Mouse (Mus musculus) liver, embryonic 16.5 days (tissue): ENCODE data around the gene Dvl2. TPM values are rescaled to one million over a fixed set of nuclear protein-coding genes. Genes with fewer than 3 reads are reported as not detected.
A peak's percentile ranks its signal among the peaks of the same experiment; 100 is the strongest.

Experiments used
- ATAC-seq: fragments of 200-750 bp; cut with Nextera tagmentation; 2 replicates; pipeline ENCODE4 v1.8.0; 2017; ENCODE audit warnings: low read depth, mild to moderate bottlenecking, moderate number of reproducible peaks, moderate library complexity
- H3K27ac ChIP-seq: fragments of 300-500 bp; sonication (generic); 2 replicates; pipeline ENCODE4 v1.5.1; 2014; ENCODE audit warnings: mild to moderate bottlenecking, low read length
- H3K27me3 ChIP-seq: fragments of 300-500 bp; sonication (generic); 2 replicates; pipeline ENCODE4 v1.6.1; 2014; ENCODE audit warnings: low read depth, low read length, mixed read lengths; ENCODE audit not compliant: control insufficient read depth, insufficient read depth
- H3K36me3 ChIP-seq: fragments of 300-500 bp; sonication (generic); 2 replicates; pipeline ENCODE4 v1.6.1; 2014; ENCODE audit warnings: mild to moderate bottlenecking; ENCODE audit not compliant: control insufficient read depth, insufficient read depth
- H3K4me1 ChIP-seq: fragments of 300-500 bp; sonication (generic); 2 replicates; pipeline ENCODE4 v1.6.1; 2014; ENCODE audit warnings: low read depth, low read length, mixed read lengths; ENCODE audit not compliant: control insufficient read depth
- H3K4me2 ChIP-seq: fragments of 300-500 bp; sonication (generic); 2 replicates; pipeline ENCODE4 v1.6.1; 2014; ENCODE audit warnings: low read depth, low read length, mixed read lengths
- H3K4me3 ChIP-seq: fragments of 300-500 bp; sonication (generic); 2 replicates; pipeline ENCODE4 v1.5.1; 2014; ENCODE audit warnings: low read depth, mild to moderate bottlenecking, low read length
- H3K9ac ChIP-seq: fragments of 300-500 bp; sonication (generic); 2 replicates; pipeline ENCODE4 v1.6.1; 2014; ENCODE audit warnings: low read depth, low read length
- H3K9me3 ChIP-seq: fragments of 300-500 bp; sonication (generic); replicated peaks from 2 replicates; pipeline ENCODE4 v1.6.1; 2016; ENCODE audit warnings: low read length; ENCODE audit not compliant: control insufficient read depth
- WGBS: fragments of 180-500 bp; shearing (Covaris S2); extraction: QIAGEN DNeasy Blood & Tissue Kit; methylation state at CpG from one replicate; pipeline ENCODE4 v1.1.7; 2014; ENCODE audit not compliant: insufficient replicate concordance; 5-methylcytosine and 5-hydroxymethylcytosine counted together
- microRNA counts: library from miRNA; unstranded; fragments of <30 nt; microRNA quantifications from one replicate; lab custom pipeline; 2016
- microRNA-seq: library from miRNA; unstranded; fragments of <30 nt; microRNA quantifications from one replicate; pipeline ENCODE4, GENCODE M21; 2016
- polyA plus RNA-seq: library from polyadenylated mRNA; unstranded; fragments of >200 nt; fragmentation: Nextera tagmentation; extraction: Ambion mirVana; gene quantifications from 2 replicates; pipeline ENCODE4 v1.2.1, GENCODE M21; 2015

The Dvl2 gene
- polyA plus RNA-seq, 1 experiment from 2014 or later, result 5.1 TPM

DNA sequence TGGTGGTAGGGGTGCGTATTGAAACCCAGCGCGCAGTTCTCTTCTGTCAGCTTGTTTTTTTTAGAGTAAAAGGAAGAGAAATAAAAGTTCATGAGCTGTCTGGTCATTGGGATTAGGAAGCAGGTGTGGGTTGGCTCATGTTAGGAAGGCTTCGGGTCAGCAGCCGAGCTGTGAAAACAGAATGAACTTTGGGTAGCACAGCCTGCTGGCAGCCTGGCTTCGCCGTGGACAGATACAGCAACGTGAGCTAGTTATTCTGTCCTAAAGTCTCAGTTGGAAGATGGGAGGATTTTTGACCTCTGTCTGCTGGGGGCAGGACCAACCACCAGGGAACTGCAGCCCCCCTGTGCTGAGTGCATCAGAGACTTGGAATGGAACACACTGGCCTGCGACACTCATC, 57.4 kb downstream of the Dvl2 start:
- Histone ChIP-seq H3K4me3 (no peak overlapping the region), H3K36me3 (no peaks in the 10 kb centered on the region), H3K9ac (no peak overlapping the region), H3K27ac (no peak overlapping the region), H3K27me3 (no peaks in the 10 kb centered on the region), H3K4me1 (no peaks in the 10 kb centered on the region; the same call in 1 of the 2 replicates), H3K9me3 (no peaks in the 10 kb centered on the region), H3K4me2 (no peak overlapping the region)
- ATAC-seq, result no peak
- 80% methylated on average over 9 of the region's 9 CpGs for WGBS

DNA sequence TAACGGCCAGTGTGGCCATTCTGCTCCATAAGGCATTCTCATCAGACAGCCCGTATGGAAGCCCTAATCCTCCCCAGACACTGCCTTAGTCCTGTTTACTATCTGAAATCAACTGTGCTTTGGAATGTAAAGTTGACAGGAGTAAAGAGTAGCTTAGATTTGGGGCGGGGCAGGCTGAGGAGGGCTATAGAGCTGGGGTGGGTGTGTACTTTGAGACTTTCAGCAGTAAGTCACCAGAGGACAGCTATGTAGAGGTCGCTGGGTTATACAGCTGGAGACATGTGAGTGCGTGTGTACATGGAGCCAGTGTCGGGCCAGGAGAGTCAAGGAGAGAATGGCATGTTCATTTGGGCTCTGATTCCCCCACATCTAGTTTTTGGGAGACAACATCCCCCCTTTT, 59.5 kb downstream of the Dvl2 start:
- Histone ChIP-seq H3K9me3 (no peaks in the 10 kb centered on the region), H3K4me3 (no peak overlapping the region), H3K27ac (no peak overlapping the region), H3K36me3 (no peaks in the 10 kb centered on the region), H3K4me1 (no peaks in the 10 kb centered on the region; the same call in 1 of the 2 replicates), H3K27me3 (no peaks in the 10 kb centered on the region), H3K4me2 (no peak overlapping the region), H3K9ac (no peak overlapping the region)
- WGBS, result 45% methylated on average over 6 of the region's 6 CpGs
- no peak for ATAC-seq

MicroRNAs within 50 kb of the gene (microRNA counts, 519-probe panel; counts per million panel counts)
- microRNA mmu-miR-324-3p (lab: Ali Mortazavi, UCI) (60.7 counts per million), microRNA mmu-miR-324-5p (lab: Ali Mortazavi, UCI) (2,146 counts per million, percentile 33 among the panel's probes with 10 or more counts)

Small RNA genes lying within 50 kb of the gene (microRNA-seq; reads per million reads assigned to microRNA genes)
- gene Gm44349 (not detected), gene Mir324 (1,897 reads per million, percentile 81 among the genes with 10 or more reads in this experiment)

Other genes starting within 250 kb of the Dvl2 start
- 11.1 and 11.9 TPM in 2 replicates for gene Polr2a, start 242.0 kb upstream of the Dvl2 start, polyA plus RNA-seq
- gene Slc35g3, start 238.6 kb upstream of the Dvl2 start, polyA plus RNA-seq, result 0.07 TPM in 1 of 2 replicates, not detected in the other
- 0.61 and 0.81 TPM in 2 replicates for gene Zbtb4, start 234.7 kb upstream of the Dvl2 start, polyA plus RNA-seq
- 0.61 and 0.96 TPM in 2 replicates for gene Chrnb1, start 204.7 kb upstream of the Dvl2 start, polyA plus RNA-seq
- gene Fgf11, start 198.7 kb upstream of the Dvl2 start, polyA plus RNA-seq, result 0.19 and 0.21 TPM in 2 replicates
- gene Tmem102, start 195.0 kb upstream of the Dvl2 start, polyA plus RNA-seq, result 0.62 and 1.0 TPM in 2 replicates
- gene Gm39566, start 185.3 kb upstream of the Dvl2 start, polyA plus RNA-seq, result not detected in 2 replicates
- not detected in 2 replicates for gene Spem2, start 182.1 kb upstream of the Dvl2 start, polyA plus RNA-seq
- gene Spem1, start 178.4 kb upstream of the Dvl2 start, polyA plus RNA-seq, result not detected in 2 replicates
- gene Nlgn2, start 162.8 kb upstream of the Dvl2 start, polyA plus RNA-seq, result 0.66 and 0.83 TPM in 2 replicates
- gene Tmem256, start 162.1 kb upstream of the Dvl2 start, polyA plus RNA-seq, result 404 and 413 TPM in 2 replicates
- 22.0 and 27.8 TPM in 2 replicates for gene Plscr3, start 154.2 kb upstream of the Dvl2 start, polyA plus RNA-seq
- 0.74 and 0.96 TPM in 2 replicates for gene Tnk1, start 141.9 kb upstream of the Dvl2 start, polyA plus RNA-seq
- gene Tmem95, start 122.6 kb upstream of the Dvl2 start, polyA plus RNA-seq, result not detected in 2 replicates
- gene Kctd11, start 119.2 kb upstream of the Dvl2 start, polyA plus RNA-seq, result 1.3 and 1.4 TPM in 2 replicates
- gene Acap1, start 105.1 kb upstream of the Dvl2 start, polyA plus RNA-seq, result 6.5 and 6.8 TPM in 2 replicates
- gene 2810408A11Rik, start 99.6 kb upstream of the Dvl2 start, polyA plus RNA-seq, result 0.46 and 0.76 TPM in 2 replicates
- gene Neurl4, start 99.5 kb upstream of the Dvl2 start, polyA plus RNA-seq, result 2.2 and 2.6 TPM in 2 replicates
- gene Gps2, start 86.7 kb upstream of the Dvl2 start, polyA plus RNA-seq, result 81.1 and 83.1 TPM in 2 replicates
- gene Eif5a, start 78.6 kb upstream of the Dvl2 start, polyA plus RNA-seq, result 1,065 and 1,134 TPM in 2 replicates
- 0.18 TPM in 1 of 2 replicates, not detected in the other for gene Ybx2, start 64.8 kb upstream of the Dvl2 start, polyA plus RNA-seq
- 18.4 and 22.6 TPM in 2 replicates for gene Slc2a4, start 52.4 kb upstream of the Dvl2 start, polyA plus RNA-seq
- 5.4 and 11.7 TPM in 2 replicates for gene Cldn7, start 35.8 kb upstream of the Dvl2 start, polyA plus RNA-seq
- 7.1 and 7.3 TPM in 2 replicates for gene Ctdnep1, start 19.4 kb upstream of the Dvl2 start, polyA plus RNA-seq
- 55.1 and 57.2 TPM in 2 replicates for gene Elp5, start 18.1 kb upstream of the Dvl2 start, polyA plus RNA-seq
- 255 and 280 TPM in 2 replicates for gene Gabarap, start 9.5 kb upstream of the Dvl2 start, polyA plus RNA-seq
- gene Phf23, start 4.8 kb upstream of the Dvl2 start, polyA plus RNA-seq, result 17.5 and 18.2 TPM in 2 replicates
- gene Acadvl, start 14.8 kb downstream of the Dvl2 start, polyA plus RNA-seq, result 127 and 138 TPM in 2 replicates
- 0.40 and 0.53 TPM in 2 replicates for gene Dlg4, start 16.3 kb downstream of the Dvl2 start, polyA plus RNA-seq
- gene Asgr1, start 53.5 kb downstream of the Dvl2 start, polyA plus RNA-seq, result 5.0 and 6.0 TPM in 2 replicates
- 12.9 and 13.1 TPM in 2 replicates for gene Asgr2, start 92.0 kb downstream of the Dvl2 start, polyA plus RNA-seq
- gene Mgl2, start 129.7 kb downstream of the Dvl2 start, polyA plus RNA-seq, result 2.5 and 3.0 TPM in 2 replicates
- 0.63 and 0.64 TPM in 2 replicates for gene Clec10a, start 155.6 kb downstream of the Dvl2 start, polyA plus RNA-seq
- 1.1 and 1.3 TPM in 2 replicates for gene Slc16a11, start 212.2 kb downstream of the Dvl2 start, polyA plus RNA-seq
- gene Slc16a13, start 220.5 kb downstream of the Dvl2 start, polyA plus RNA-seq, result 2.6 and 4.3 TPM in 2 replicates
- gene Bcl6b, start 229.2 kb downstream of the Dvl2 start, polyA plus RNA-seq, result 2.1 and 2.3 TPM in 2 replicates
- 53.9 and 54.5 TPM in 2 replicates for gene 0610010K14Rik, start 237.3 kb downstream of the Dvl2 start, polyA plus RNA-seq
- 3.4 and 4.3 TPM in 2 replicates for gene Gm21988, start 239.2 kb downstream of the Dvl2 start, polyA plus RNA-seq
- 146 and 159 TPM in 2 replicates for gene Rnasek, start 239.2 kb downstream of the Dvl2 start, polyA plus RNA-seq